Mouse (Mus musculus): ENCODE results near the gene Ldhb. TPM values are rescaled to one million over a fixed set of nuclear protein-coding genes. Genes with fewer than 3 reads are reported as not detected.
"Not testable (repeated sequence)": the region's sequence is repeated elsewhere in the genome, so short reads cannot be mapped to it uniquely, and the experiment has no call there.

Gene Ldhb
- 100 to 1,000 TPM; 120 to 334 TPM for total RNA-seq (2021)
- long read RNA-seq, experiment 1, transcript Ldhb-201 (8 exons, 1,304 nt) = major isoform, 368 of 418 reads
- long read RNA-seq, experiment 1, partial matches to known transcripts = 38 of 418 reads
- long read RNA-seq, experiment 1, other reads (novel, unspliced or antisense) = 12 of 418 reads
- long read RNA-seq, experiment 2, transcript Ldhb-201 (8 exons, 1,304 nt) = major isoform, 501 of 532 reads
- long read RNA-seq, experiment 2, partial matches to known transcripts = 20 of 532 reads
- long read RNA-seq, experiment 2, other reads (novel, unspliced or antisense) = 11 of 532 reads

GRCm38 (mm10) chr6:142507785-142508162 is at the start of gene Ldhb:
TSS of gene Ldhb (minus strand) at chr6:142507957.
- DNase-seq = peak; percentile 79

DNA sequence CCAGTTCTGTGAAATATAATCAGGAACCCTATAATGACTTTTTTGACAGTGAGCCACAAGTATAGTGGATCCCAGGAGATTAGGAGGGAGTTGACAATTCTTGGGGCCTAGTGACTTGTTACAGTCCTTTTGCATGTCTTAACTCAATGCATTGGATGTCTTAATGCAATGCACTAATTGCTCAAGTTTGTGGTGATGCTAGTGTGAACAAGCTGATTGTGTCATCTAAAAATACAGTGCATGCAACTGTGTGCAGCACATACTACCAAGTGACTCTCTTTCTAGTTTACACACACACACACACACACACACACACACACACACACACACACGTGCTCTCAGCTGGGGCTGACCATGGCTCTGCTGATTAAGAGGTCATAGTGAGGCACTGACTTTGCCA is 48.2 kb upstream of the Ldhb start:
- no peak for DNase-seq

DNA sequence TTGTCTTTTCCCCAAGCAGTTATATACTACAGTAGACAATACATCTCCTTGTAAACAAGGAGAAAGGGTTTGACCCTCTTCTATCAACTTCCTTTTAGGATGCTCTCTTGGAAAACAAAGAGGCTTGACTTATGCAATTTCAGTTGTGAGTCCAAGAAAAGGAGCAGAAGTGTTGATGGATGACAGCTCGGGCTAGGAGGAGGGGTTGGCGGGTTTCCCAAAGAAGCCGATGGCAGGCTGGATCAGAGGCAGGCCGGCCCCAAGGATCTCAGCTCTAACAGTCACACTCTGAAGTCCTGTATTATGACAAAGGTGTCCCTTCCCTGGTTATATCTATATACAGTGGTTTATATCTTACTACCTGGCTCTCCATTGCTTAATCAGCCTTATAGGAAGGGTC is 43.7 kb upstream of the Ldhb start:
- DNase-seq = no peak

DNA sequence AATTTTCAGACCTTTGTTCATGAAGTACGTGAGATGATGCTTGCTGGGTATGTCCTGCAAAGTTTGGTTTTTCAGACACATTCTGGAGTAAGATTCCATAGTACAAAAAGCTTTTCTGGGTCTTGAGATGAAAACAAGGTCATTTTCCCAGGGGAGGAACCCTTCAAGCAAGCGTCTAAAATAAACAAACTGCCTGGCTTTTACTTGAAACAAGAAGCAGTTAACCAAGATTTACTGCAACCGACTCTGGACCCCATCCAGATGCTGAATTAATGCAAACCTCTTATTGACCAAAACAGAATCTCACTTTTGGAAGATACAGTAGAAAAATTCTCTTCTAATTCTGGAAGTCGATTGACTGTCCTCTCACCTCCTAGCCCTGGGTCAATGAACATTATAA is 43.1 kb upstream of the Ldhb start:
- DNase-seq = no peak

- DNase-seq = no peak
These were observed 40.6 kb upstream of the Ldhb start for GRCm38 (mm10) chr6:142548377-142548776.

- DNase-seq = no peak
These were observed 37.4 kb upstream of the Ldhb start for GRCm38 (mm10) chr6:142545132-142545531.

GRCm38 (mm10) chr6:142543648-142544047 is 35.9 kb upstream of the Ldhb start:
- no peak for DNase-seq

DNA sequence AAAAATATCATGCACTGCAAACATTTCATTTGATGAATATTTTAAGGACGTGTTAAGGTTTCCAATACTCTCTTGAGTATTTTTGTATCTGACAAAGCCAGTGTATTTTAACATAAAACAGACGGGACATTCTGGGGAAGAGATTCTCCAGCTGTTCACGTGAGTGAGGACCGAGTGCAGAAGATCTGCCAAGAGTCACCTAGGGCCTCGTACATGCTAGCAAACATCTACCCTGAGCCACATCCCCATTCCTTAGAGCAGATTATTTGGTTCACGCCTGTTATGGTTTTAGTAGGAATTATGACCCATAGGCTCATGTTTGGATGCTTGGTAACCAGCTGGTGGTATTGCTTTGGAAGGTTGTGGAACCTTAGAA is 35.0 kb upstream of the Ldhb start:
- no peak for DNase-seq

DNA sequence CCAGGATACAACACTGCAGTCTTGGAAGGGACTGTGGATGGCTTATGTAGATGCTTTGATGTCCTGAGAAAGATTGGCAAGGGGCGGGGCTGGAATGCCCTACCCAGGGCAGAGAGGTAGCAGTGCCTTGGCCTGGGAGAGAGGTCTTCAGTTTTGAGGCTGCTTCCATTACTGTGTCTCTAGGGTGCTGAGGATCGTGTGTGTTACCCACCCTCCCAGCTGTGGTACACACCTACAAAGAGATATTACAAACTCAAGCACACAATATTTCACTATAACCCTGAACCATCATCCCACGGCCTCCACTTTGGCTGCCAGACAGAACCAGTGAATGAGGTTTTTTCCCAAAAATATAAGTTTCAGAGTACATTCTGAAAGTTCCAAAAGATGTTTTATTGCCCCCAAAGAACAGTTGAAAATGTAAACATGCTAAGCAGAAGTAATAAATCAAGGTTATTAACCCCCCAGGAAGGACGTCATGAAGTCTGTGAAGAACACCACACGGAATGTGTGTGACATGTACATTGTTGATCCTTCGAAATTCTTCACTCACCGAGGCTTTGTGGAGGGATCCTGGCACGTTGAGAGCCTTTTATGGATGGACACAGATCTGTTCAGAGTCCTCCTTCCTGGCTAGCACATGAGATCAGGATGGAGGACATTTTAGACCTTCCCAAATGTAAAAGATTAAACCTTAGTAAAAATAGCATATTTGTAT is 34.5 kb upstream of the Ldhb start:
- DNase-seq = no peak

DNA sequence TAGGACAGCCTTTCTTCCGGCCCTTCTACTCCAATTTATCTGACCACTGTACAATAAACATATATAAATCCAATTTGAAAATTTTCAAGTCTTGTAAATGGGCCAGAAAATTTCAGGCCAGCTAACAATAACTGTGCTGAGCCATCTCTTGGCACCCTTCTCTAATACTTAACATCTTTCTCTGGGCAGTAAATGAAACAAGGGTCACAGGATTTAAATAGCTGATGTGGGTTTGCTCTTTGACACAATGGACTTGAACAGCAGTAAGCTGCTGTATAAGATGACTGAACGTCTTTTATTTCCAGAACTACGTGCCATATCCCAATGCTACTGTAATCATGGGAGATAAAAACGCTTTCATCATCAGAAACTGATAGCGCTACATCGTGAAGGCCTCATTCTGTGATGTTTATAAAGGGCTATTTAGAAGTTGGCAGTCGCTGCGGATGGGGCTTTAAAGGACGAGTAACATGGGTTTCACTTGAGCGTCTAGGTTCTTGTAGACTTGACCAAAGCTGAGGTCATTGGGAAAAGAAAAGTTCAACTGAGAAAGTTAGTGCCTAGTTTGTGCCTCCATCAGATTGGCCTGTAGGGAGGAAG is 32.9 kb upstream of the Ldhb start:
- no peak for DNase-seq

- no peak for DNase-seq
These were observed 32.4 kb upstream of the Ldhb start for GRCm38 (mm10) chr6:142540131-142540530.

DNA sequence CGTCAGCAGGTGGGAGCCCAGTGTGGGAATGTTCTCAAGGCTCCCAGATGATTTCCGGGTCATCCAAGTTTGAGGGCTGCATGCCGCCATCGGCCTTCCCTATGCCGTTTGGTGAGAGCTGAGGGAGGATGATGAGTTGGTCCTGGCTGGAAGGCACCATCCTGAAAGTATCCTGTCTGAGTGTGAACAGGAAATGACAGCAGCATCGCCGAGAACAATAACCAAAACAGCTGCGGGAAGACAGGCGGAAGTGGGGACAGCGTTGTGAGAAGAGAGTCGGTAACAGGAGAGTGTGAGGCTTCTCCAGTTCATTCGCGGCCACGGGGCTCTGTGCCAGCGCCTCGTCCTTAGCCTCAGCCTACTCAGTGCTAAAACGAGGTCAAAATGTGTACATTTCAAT is 30.7 kb upstream of the Ldhb start:
- peak; percentile 21 for DNase-seq

DNA sequence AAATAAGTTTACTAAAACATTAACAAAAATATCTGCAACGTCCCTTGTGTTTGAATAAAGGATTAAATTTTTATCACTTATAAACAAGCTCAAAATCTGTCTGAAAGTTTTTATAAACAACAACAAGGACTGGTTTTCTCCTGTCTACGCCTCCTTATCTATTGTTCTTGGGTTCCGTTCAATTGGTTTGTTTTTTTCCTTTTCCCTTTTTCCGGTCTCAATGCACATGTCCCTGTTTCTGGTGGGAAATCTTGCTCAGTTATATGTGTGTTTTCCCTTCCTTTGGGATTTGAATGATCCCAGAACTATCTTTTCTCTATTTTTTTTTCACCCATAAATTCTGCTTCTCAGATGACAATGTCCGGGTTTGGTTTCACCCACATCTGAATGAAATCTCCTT is 25.7 kb upstream of the Ldhb start:
- DNase-seq = no peak

DNA sequence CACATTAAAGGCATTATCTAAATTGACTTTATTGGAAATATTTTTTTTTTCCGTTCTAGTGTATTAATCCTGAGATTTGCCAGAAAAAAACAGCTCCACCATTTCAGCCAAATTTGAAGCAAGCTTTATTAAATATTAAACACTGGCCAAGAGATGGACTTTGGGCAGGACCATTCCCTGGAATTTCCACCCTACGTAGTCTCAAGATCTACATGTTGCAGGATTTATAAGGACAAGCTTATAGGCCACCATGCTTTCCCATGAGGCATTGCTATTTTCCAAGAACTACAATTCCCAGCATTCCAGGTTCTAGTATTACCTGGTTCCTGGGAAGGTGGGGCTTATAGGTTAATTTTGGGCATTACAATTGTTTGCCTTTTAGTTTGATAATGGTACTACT is 24.9 kb upstream of the Ldhb start:
- no peak for DNase-seq

GRCm38 (mm10) chr6:142532141-142532540 is 24.4 kb upstream of the Ldhb start:
- no peak for DNase-seq

GRCm38 (mm10) chr6:142530378-142530777 is 22.6 kb upstream of the Ldhb start:
- no peak for DNase-seq

DNA sequence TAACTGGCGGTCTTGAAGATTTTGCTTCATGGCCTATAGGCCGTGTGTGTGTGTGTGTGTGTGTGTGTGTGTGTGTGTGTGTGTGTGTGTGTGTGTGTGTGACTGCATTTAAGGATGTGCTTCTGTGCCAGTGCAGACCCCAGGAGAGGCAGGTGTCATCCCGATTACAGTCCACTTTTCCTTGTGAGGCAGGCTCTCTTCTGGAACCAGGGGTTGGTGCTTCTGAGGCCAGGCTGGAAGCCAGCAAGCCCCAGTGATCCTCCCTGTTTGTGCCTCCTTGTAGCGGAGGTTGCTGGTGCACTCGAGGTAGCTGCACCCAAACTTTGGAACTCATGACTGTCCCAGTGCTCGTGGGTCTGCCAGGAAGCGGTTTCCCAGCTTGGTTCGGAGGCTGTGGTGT is 21.9 kb upstream of the Ldhb start:
- no peak for DNase-seq

GRCm38 (mm10) chr6:142527931-142528562 is 20.3 kb upstream of the Ldhb start:
- DNase-seq = no peak

GRCm38 (mm10) chr6:142524635-142525308 is 17.0 kb upstream of the Ldhb start:
- DNase-seq = peak; percentile 16

DNA sequence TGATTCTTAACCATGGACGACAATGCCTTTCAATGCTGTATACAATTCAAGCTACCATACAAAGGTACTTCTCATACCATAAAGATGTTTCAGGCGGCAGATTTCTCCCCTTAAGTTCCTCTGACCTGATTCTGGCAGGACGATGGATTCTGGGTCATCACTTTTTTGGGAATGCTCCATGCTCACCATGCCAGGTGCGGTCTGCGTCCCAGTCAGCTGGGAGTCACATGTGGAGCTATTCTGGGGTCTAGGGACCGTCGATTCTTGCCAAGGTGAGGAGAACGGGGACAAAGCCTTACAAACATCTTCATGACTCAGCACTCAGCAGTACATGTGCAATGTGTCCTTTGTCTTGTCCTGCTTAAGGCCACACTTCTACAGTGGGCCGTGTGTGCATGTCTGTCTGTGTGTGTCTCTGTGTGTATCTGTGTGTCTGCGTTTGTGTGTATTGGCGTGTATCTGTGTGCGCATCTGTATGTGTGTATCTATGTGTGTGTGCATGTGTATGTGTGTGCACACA is 13.9 kb upstream of the Ldhb start:
- no peak for DNase-seq

DNA sequence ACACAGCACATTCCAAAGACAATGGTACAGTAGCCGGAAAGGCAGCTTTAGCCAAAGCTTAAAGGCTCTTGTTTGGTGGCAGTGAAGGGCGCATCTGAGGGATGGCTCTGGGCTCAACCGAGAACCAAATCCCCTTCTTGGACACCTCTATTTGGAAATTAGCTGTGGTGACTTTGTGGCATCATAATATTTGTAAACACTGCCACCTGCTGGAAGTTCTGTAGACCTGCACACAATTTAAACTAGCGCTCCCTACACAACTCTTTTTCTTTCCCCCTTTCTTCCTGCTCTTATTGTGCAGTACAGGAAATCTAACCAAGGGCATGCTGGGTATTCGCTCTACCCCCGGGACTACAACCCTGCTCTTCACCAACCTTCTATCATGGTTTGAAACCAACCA is 11.4 kb upstream of the Ldhb start:
- no peak for DNase-seq

- DNase-seq = not testable (repeated sequence)
These were observed 7.6 kb upstream of the Ldhb start for GRCm38 (mm10) chr6:142515379-142515778.

All from gastrocnemius, postnatal 25 days (tissue).